Mouse (Mus musculus): ENCODE results near the gene Mapkbp1. TPM values are rescaled to one million over a fixed set of nuclear protein-coding genes. Genes with fewer than 3 reads are reported as not detected.

Mapkbp1 gene
- polyA plus RNA-seq, 1 experiment from 2014 or later: 2.9 TPM

- Histone ChIP-seq H3K4me3 (ENCODE audit: low read depth, low read length) (no peak within 1 kb of the TSS), H3K36me3 (ENCODE audit: control insufficient read depth, insufficient read depth, low read length) (peaks cover 14% of the 10 kb centered on the region; the same call in 1 of the 2 replicates), H3K9ac (ENCODE audit: low read length) (no peak within 1 kb of the TSS), H3K4me2 (ENCODE audit: low read depth, severe bottlenecking) (no peak within 1 kb of the TSS), H3K27ac (replicated peaks; ENCODE audit: low read depth, low read length) (no peak within 1 kb of the TSS), H3K27me3 (ENCODE audit: control insufficient read depth, insufficient read depth, low read length) (no peaks in the 10 kb centered on the region), H3K4me1 (ENCODE audit: control insufficient read depth, insufficient read depth, low read length) (no peaks in the 10 kb centered on the region), H3K9me3 (ENCODE audit: control insufficient read depth, low read length) (no peaks in the 10 kb centered on the region)
- no peak for DNase-seq (ENCODE audit: low spot score)
- 90% methylated on average over 12 of the region's 12 CpGs for WGBS
- ATAC-seq (ENCODE audit: insufficient number of reproducible peaks, low FRiP score, low TSS enrichment, low read depth): no peak
Observed at GRCm38 (mm10) chr2:120032726-120033467, 60.4 kb downstream of the Mapkbp1 start, which contains the start of gene Pla2g4b. TSS of gene Pla2g4b (plus strand) at chr2:120033417.

DNA sequence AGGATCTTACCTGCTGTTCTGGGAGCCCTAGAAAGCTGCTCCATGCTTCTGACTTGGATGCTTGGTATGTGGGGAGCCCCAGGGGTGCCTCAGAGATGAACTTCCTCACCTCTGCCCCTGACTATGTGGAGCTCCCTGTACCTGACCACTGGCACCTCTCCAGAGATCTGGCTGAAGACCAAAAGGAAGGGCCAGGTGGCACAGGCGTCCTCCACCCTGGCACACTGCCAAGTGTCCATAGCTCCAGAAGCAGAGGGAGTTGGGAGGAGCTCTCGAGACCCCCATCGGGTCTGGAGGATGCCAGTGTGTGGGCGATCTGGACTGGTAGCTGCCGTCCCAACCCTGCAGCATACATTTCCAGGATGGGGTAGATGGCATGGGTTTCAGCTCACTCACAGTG, 61.2 kb downstream of the Mapkbp1 start:
- DNase-seq (ENCODE audit: low spot score): no peak
- Histone ChIP-seq H3K27me3 (ENCODE audit: control insufficient read depth, insufficient read depth, low read length) (no peaks in the 10 kb centered on the region), H3K4me3 (ENCODE audit: low read depth, low read length) (no peak overlapping the region), H3K36me3 (ENCODE audit: control insufficient read depth, insufficient read depth, low read length) (peaks cover 14% of the 10 kb centered on the region; the same call in 1 of the 2 replicates), H3K9me3 (ENCODE audit: control insufficient read depth, low read length) (no peaks in the 10 kb centered on the region), H3K4me1 (ENCODE audit: control insufficient read depth, insufficient read depth, low read length) (no peaks in the 10 kb centered on the region), H3K4me2 (ENCODE audit: low read depth, severe bottlenecking) (no peak overlapping the region), H3K27ac (replicated peaks; ENCODE audit: low read depth, low read length) (no peak overlapping the region), H3K9ac (ENCODE audit: low read length) (no peak overlapping the region)
- no peak for ATAC-seq (ENCODE audit: insufficient number of reproducible peaks, low FRiP score, low TSS enrichment, low read depth)
- 86% methylated on average over 5 of the region's 5 CpGs for WGBS

DNA sequence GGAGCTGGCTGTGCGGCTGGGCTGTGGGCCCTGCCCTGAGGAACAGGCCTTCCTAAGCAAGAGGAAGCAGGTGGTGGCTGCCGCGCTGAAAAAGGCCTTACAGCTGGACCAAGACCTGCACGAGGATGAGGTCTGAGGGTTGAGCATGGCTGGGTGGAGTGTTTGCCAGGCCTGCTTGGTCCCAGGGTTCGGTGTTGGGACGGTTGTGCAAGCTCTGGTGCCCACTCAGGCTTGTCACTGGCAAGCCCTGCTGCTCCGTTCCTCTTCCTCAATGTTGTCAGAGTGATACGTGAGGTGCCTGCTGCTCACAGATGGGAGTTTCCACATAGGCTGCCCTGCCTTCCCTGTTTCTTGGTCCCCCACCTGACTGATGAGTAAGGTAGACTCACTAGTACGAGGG, 65.2 kb downstream of the Mapkbp1 start:
- WGBS: 89% methylated on average over 9 of the region's 9 CpGs
- Histone ChIP-seq H3K27ac (replicated peaks; ENCODE audit: low read depth, low read length) (no peak overlapping the region), H3K27me3 (ENCODE audit: control insufficient read depth, insufficient read depth, low read length) (no peaks in the 10 kb centered on the region), H3K9me3 (ENCODE audit: control insufficient read depth, low read length) (no peaks in the 10 kb centered on the region), H3K36me3 (ENCODE audit: control insufficient read depth, insufficient read depth, low read length) (peaks cover 19% of the 10 kb centered on the region), H3K4me2 (ENCODE audit: low read depth, severe bottlenecking) (no peak overlapping the region), H3K9ac (ENCODE audit: low read length) (no peak overlapping the region), H3K4me3 (ENCODE audit: low read depth, low read length) (no peak overlapping the region), H3K4me1 (ENCODE audit: control insufficient read depth, insufficient read depth, low read length) (no peaks in the 10 kb centered on the region)
- no peak for ATAC-seq (ENCODE audit: insufficient number of reproducible peaks, low FRiP score, low TSS enrichment, low read depth)
- DNase-seq (ENCODE audit: low spot score): no peak

GRCm38 (mm10) chr2:120040991-120041390, 68.5 kb downstream of the Mapkbp1 start:
- no peak for ATAC-seq (ENCODE audit: insufficient number of reproducible peaks, low FRiP score, low TSS enrichment, low read depth)
- no peaks in the 10 kb centered on the region for H3K27me3 ChIP-seq (ENCODE audit: control insufficient read depth, insufficient read depth, low read length)
- no peaks in the 10 kb centered on the region for H3K4me1 ChIP-seq (ENCODE audit: control insufficient read depth, insufficient read depth, low read length)
- H3K4me3 ChIP-seq (ENCODE audit: low read depth, low read length): no peak overlapping the region
- H3K9me3 ChIP-seq (ENCODE audit: control insufficient read depth, low read length): no peaks in the 10 kb centered on the region
- H3K27ac ChIP-seq (replicated peaks; ENCODE audit: low read depth, low read length): no peak overlapping the region
- no peak overlapping the region for H3K4me2 ChIP-seq (ENCODE audit: low read depth, severe bottlenecking)
- H3K9ac ChIP-seq (ENCODE audit: low read length): no peak overlapping the region
- peaks cover 14% of the 10 kb centered on the region for H3K36me3 ChIP-seq (ENCODE audit: control insufficient read depth, insufficient read depth, low read length)
- DNase-seq (ENCODE audit: low spot score): no peak
- 84% methylated on average over 5 of the region's 5 CpGs for WGBS

GRCm38 (mm10) chr2:120044101-120044603, 71.7 kb downstream of the Mapkbp1 start:
- Histone ChIP-seq H3K4me1 (ENCODE audit: control insufficient read depth, insufficient read depth, low read length) (no peaks in the 10 kb centered on the region), H3K9ac (ENCODE audit: low read length) (no peak overlapping the region), H3K4me3 (ENCODE audit: low read depth, low read length) (no peak overlapping the region), H3K27me3 (ENCODE audit: control insufficient read depth, insufficient read depth, low read length) (no peaks in the 10 kb centered on the region), H3K9me3 (ENCODE audit: control insufficient read depth, low read length) (no peaks in the 10 kb centered on the region), H3K27ac (replicated peaks; ENCODE audit: low read depth, low read length) (no peak overlapping the region), H3K36me3 (ENCODE audit: control insufficient read depth, insufficient read depth, low read length) (peaks cover 14% of the 10 kb centered on the region), H3K4me2 (ENCODE audit: low read depth, severe bottlenecking) (no peak overlapping the region)
- peak; percentile 38 for DNase-seq (ENCODE audit: low spot score)
- 55% methylated on average over 4 of the region's 4 CpGs for WGBS
- 0 out of 2 replicates have a peak, but pooled peaks have one; percentile 41 for ATAC-seq (ENCODE audit: insufficient number of reproducible peaks, low FRiP score, low TSS enrichment, low read depth)

DNA sequence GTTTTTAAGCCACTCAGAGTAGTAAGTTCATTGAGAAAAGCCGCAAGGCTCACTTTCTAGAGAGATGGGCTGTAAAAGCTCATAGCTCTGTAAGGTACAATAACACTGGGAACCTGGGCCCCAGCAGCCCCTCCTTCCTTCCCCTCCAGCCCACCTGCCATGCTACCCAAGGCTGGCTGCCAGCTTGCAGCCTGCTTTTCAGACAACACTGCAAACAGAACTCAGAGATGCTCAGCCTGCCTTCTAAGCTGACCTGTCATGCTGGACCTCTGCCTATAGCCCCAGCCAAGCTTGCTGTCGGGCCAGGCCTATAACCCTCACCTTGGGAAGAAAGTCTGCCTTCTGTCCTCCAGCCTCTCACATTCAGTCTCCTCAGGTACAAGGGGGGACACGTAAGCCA, 72.2 kb downstream of the Mapkbp1 start:
- DNase-seq (ENCODE audit: low spot score) (no peak), ATAC-seq (ENCODE audit: insufficient number of reproducible peaks, low FRiP score, low TSS enrichment, low read depth) (no peak)
- Histone ChIP-seq H3K4me3 (ENCODE audit: low read depth, low read length) (no peak overlapping the region), H3K4me1 (ENCODE audit: control insufficient read depth, insufficient read depth, low read length) (no peaks in the 10 kb centered on the region), H3K36me3 (ENCODE audit: control insufficient read depth, insufficient read depth, low read length) (peaks cover 14% of the 10 kb centered on the region), H3K27ac (replicated peaks; ENCODE audit: low read depth, low read length) (no peak overlapping the region), H3K27me3 (ENCODE audit: control insufficient read depth, insufficient read depth, low read length) (no peaks in the 10 kb centered on the region), H3K4me2 (ENCODE audit: low read depth, severe bottlenecking) (no peak overlapping the region), H3K9ac (ENCODE audit: low read length) (no peak overlapping the region), H3K9me3 (ENCODE audit: control insufficient read depth, low read length) (no peaks in the 10 kb centered on the region)
- WGBS: 82% methylated on average over 3 of the region's 3 CpGs

- ATAC-seq (ENCODE audit: insufficient number of reproducible peaks, low FRiP score, low TSS enrichment, low read depth): no peak
- Histone ChIP-seq H3K9ac (ENCODE audit: low read length) (no peak overlapping the region), H3K27ac (replicated peaks; ENCODE audit: low read depth, low read length) (no peak overlapping the region), H3K9me3 (ENCODE audit: control insufficient read depth, low read length) (no peaks in the 10 kb centered on the region), H3K36me3 (ENCODE audit: control insufficient read depth, insufficient read depth, low read length) (peaks cover 2% of the 10 kb centered on the region; the same call in 1 of the 2 replicates), H3K4me3 (ENCODE audit: low read depth, low read length) (no peak overlapping the region), H3K4me1 (ENCODE audit: control insufficient read depth, insufficient read depth, low read length) (no peaks in the 10 kb centered on the region), H3K27me3 (ENCODE audit: control insufficient read depth, insufficient read depth, low read length) (no peaks in the 10 kb centered on the region), H3K4me2 (ENCODE audit: low read depth, severe bottlenecking) (no peak overlapping the region)
- DNase-seq (ENCODE audit: low spot score): no peak
- WGBS: 64% methylated on average over 14 of the region's 14 CpGs
Observed at GRCm38 (mm10) chr2:120046486-120047310, 74.2 kb downstream of the Mapkbp1 start.

- no peaks in the 10 kb centered on the region for H3K4me1 ChIP-seq (ENCODE audit: control insufficient read depth, insufficient read depth, low read length)
- WGBS: 70% methylated on average over 9 of the region's 9 CpGs
- DNase-seq (ENCODE audit: low spot score) (no peak), ATAC-seq (ENCODE audit: insufficient number of reproducible peaks, low FRiP score, low TSS enrichment, low read depth) (no peak)
- no peak overlapping the region for H3K9ac ChIP-seq (ENCODE audit: low read length)
- no peak overlapping the region for H3K4me2 ChIP-seq (ENCODE audit: low read depth, severe bottlenecking)
- no peak overlapping the region for H3K4me3 ChIP-seq (ENCODE audit: low read depth, low read length)
- no peaks in the 10 kb centered on the region for H3K27me3 ChIP-seq (ENCODE audit: control insufficient read depth, insufficient read depth, low read length)
- no peaks in the 10 kb centered on the region for H3K36me3 ChIP-seq (ENCODE audit: control insufficient read depth, insufficient read depth, low read length)
- H3K9me3 ChIP-seq (ENCODE audit: control insufficient read depth, low read length): no peaks in the 10 kb centered on the region
- H3K27ac ChIP-seq (replicated peaks; ENCODE audit: low read depth, low read length): no peak overlapping the region
Observed at GRCm38 (mm10) chr2:120048173-120048572, 75.7 kb downstream of the Mapkbp1 start.
